Mouse (Mus musculus) CD4-positive, CD25-positive, alpha-beta regulatory T cell, adult 2 months (primary cell): Measurements from ENCODE around the gene Sh3gl2.

Experiments used
- DNase-seq: peaks from one replicate; pipeline ENCODE4 v3.0.0-alpha.2; 2012; ENCODE audit warnings: low read depth, low spot score

The Sh3gl2 gene

DNA sequence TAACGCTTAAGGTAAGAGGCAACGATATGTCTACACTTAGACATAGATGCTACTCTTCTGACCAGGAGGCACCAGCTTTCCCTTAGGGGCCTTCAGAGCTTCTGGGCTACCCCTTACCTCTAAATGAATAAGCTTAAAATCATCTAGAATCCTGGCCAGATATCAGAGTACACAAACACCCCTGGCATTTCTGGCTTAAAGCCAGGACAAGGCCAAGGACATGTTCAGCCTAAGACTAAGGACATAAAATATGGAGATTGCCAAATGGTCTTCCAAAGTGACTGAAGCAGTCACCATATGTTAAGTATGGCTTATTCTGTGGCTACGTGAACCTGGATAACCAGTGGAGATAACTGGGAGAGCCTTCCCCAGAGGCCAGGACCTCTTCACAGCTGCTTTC, 211.5 kb downstream of the Sh3gl2 start:
- no peak for DNase-seq

DNA sequence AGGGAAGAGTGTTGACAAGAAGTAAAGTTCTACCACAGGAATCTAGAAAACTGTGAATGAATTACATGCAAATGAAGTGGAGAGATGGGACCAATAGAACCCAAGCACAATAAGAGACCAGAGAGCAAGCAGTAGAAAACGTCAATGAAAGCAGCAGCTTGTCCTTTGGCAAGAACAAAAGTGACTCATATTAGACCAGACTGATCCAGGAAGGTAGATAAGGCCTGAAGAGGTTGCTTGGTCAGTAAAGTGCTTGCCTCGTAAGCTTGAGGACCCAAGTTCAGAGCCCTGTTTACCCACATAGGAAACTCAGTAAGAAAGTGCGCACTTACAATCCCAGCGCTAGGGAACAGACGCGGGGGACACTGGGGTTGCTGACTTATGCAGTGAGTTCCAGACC, 215.5 kb downstream of the Sh3gl2 start:
- no peak for DNase-seq

DNA sequence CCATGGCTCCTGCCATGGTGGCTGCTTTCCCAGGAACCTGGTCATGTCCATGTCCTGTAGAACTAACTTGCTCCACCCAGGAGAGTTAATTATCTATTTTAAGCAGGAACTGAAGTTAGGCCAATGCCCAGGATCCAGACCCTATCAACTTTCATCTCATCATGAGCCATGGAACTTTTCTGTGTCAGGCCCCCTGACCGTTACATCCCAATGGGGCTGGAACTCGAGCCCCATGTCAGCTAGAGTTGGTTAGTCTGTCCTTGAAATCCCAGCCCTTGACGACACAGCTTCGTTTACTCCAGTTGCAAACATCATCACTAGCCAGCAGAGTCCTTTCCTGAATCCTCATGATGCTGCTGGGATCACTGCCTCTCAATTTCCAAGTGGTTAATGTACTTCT, 221.3 kb downstream of the Sh3gl2 start:
- DNase-seq = no peak

DNA sequence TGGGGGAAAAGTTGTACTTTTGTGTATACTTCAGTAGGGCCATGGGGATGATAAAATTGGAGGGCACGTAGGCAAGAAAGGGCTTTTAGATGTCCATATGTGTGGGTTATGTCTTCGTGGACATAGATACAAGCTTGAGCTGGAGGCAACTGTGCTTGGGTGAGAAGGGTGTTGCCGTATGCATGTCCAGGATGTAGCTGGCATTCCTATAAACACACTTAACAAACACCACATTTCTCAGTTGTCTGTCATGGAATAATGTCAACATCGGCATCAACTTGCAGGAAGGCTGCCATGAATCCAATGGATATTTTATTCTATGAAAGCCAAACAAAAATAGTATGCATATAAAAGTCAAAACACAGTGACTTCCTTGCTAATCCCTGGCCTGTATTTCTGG, 227.9 kb downstream of the Sh3gl2 start:
- no peak for DNase-seq

DNA sequence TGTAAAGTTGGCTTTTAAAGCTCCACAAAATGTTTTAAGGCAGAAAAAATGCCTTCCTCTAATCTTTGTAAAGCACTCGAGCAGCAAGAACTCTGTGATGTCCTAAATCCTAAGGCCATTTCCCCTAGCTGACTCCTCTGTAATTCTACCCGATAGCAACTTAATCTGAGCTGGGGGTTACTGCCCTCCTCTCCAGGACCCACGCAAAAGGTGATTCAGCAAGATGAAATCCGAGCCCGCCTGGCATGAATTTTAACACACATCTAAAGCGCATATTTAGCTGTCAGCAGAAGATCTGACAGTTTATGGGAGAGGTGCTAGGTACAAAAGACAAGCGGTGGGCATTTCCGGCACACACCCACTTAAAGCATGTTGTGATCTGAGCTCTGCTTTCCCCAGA, 229.8 kb downstream of the Sh3gl2 start:
- DNase-seq = no peak

DNA sequence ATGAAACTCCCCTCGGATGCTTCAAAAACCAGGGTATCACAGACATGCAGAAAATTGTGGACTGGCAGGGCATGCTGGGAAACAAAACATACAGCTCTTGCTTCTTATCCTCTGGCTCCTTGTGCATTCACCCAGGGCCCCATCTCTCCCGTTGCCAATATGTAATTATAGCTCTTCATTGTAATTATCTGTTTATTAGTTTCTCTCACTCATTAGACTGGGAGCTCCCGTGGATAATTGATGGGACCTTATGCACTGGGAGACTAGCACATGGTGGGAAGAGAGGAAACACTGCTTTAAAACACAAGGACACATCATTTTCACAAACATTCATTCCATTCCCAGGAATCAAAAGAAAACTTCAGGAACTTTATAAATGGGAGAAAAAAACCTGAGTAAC, 233.9 kb downstream of the Sh3gl2 start:
- DNase-seq = no peak

DNA sequence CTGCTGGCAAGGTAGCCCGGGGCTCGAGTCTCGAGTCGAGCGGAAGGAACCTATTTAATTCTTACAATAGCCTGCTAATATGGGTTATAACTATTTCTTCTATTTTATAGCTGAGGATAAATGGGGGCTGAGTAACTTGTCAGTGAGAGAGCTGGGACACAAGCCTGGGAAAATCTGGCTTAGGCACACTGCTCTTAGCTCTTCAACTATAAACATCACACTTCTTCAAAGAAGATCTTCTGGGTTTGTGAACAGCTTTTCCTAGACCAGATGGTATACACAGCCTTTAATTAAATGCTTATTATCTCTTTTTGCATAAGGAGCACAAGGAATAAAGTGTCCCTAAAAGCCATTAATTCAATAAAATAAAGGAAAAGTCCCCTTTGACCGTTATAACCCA, 278.7 kb downstream of the Sh3gl2 start:
- no peak for DNase-seq

DNA sequence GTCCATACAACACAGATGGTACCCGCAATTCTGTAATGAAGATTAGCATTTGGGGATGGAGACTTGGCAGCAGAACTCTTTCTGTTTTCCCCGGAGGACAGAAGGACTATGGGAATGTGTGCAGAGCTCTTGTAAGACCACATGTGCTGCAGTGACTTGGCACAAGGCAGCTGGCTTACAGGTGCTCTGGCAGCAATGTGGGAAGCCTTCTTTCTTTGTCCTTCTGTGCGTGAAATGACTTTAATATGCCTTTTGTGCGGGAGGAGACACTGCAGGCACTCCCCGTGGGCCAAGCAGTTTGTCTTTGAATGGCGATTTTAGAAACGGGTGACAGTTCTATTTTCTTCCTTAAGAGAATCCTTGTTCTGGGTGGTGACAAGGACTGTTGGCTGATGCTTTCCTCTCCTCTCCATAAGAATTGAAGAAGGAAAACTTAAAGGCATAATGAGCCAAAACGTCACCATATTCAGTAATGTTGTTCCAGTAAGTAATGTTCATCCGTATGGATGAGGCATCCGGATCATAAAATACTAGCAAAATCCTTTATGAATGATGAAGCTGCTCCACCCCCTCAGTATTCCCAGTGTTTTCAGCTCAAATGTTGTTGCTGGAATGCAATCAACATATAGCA, 281.5 kb downstream of the Sh3gl2 start:
- DNase-seq = no peak

DNA sequence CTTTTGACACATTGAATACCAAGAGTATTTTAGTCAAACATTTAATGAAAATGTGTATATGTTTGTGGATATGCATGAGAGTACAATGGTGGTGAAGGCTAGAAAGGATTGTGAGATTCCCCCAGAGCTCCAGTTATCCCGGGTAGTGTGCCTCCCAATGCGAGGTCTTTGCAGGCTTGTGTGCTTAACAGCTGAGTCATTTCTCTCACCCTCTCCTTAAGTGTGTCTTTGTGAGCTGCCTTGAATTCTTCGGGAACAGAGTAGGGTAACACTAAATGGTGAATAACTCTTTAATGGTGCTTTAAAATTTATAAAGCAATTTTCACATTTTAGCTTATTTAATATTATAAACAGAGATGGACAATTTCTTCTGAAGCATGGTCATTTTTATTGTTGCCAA, 300.8 kb downstream of the Sh3gl2 start:
- no peak for DNase-seq

DNA sequence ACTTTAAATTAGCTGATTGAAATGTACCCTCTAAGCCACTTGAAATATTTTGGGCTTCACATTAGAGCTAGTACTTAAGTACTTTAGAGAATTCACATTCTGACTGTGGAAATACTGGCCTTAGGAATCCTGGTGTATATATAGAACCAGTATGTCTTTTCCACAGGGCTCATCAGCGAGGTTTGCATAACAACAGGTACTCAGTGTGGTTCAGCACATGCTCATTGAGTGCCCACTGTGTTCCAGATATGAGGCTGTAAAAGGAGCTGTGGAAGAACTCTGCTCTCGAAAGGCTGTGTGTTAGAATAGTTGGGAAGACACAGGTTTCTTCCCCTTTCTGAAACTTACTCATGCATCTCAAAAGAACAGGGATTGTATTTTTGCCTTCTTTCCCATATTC, 302.1 kb downstream of the Sh3gl2 start:
- DNase-seq = no peak

DNA sequence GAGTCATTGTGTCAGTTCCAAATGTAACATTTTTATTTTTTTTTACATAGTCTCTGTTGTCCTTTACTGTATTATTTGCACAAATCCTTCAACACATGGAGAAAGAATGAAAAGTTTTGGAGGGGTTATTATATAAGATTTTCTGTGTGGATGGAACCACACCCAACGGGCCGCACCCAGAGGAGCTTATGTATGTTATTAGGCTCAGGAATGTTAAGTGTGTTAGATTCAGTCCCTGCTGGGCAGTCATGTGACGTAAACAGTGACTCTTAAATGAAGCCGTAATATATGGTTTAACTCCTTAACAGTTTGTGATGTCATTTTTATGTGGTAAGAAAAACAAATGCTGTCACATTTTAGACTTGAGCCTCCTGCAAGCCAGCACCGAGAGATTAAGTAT, 302.6 kb downstream of the Sh3gl2 start:
- no peak for DNase-seq

DNA sequence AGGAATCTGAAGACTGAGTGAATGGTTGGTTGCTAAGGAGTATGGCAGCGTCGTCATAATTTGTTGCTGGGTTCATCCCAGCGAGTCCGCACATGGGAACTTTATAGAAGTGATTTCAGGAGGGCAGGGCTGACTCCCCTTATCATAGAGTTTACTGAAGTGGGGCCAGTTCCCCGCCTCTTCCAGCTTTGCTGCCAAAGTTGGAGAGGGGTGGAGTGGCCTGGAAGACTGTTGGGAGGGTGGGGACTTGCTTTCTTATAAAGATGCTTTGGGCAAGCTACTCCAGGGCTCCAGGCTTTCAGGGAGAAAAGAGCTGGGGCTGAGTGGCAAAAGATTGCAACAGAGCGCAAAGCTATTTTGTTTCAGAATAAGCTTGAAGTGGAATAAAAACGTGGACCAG, 308.4 kb downstream of the Sh3gl2 start:
- no peak for DNase-seq

DNA sequence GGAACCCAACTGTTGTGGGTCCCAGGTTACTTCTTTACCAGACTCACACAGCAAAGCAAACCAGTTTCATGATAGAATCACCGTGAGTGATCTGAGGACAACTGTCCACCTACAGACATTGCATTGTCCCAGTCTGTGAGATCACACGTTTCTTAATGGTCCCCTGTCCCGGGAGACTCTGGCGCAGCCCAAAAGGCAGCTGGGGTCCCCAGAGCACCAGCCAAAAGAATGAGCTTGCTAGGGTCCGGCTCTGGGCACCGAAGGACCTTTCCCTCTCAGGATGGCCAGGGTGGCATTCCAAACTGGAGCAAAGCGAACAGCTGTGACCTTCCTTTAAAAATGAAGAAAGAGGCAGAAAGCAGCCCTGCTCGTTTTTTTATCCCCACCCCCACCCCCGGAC, 308.9 kb downstream of the Sh3gl2 start, which contains the start of gene Adamtsl1:
Gene Adamtsl1 (plus strand): TSS at position 381 of the 400 bp plus-strand sequence.
- no peak for DNase-seq

DNA sequence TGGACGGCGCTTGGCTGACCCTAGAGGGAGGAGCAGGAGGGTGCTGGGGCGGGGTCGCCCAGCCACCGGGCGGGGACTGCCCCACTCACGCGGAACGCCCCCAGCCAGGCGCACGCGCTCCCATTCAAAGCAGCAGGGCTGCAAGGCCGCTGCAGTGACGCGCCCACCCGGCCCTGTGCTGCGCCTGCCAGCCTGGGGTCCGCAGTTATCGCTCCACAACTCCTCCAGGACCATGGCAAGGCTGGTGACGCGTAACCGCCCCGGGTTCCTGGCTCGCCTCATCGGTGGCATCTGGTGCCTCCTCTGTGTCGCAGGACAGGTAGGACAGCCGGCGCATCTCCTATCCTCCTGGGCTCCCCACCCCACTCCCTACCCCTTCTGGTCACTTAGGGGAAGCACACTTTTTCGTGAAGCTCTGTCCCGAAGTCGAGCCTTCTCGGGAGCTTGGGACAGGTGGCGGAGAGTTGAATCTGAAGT, 309.3 kb downstream of the Sh3gl2 start:
- DNase-seq = no peak

DNA sequence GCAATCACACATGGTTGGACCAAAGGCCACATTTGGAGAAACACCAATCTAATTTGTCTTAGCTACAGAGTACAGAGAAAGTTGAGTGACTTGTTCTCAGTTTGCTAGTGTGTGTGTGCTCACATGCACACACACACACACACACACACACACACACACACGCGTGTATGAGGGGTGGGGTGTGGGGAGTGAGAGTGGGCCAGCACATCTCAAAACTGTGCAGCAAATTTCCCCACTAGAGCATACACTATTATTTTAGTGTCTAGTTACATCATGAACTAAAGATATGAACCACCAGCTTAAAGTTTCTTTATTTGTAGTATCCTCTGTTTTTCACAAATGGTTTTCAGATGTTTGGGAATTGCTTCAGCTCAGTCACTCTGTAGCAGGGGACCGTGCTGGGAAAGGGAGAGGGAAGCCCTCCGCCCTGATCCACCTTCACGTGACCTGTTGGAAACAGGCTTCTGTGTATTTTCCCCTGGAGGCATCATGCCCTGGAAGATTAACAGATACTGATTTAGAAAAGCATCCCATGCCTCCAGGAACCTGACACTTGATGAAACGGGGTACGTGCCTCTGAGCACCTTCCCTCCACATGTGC, 322.1 kb downstream of the Sh3gl2 start:
- no peak for DNase-seq

DNA sequence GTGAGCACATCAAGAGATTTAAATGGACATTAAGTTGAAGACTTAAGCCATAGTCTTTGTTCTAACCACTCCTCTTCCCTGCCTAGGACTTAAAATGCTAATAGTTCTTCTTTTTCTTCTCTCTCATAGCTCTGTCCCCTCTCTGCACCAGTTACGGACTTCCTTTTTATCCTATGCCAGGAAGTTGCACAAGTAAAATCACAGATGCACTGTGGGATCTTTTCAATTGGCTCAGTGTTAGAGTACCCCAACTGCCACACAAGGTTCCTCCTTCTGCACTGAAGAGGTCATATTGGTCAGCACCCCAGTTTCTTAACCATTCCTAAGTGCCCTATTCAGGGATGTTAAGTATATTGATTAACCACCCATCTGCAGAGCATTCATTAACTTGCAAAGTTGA, 324.9 kb downstream of the Sh3gl2 start:
- no peak for DNase-seq

DNA sequence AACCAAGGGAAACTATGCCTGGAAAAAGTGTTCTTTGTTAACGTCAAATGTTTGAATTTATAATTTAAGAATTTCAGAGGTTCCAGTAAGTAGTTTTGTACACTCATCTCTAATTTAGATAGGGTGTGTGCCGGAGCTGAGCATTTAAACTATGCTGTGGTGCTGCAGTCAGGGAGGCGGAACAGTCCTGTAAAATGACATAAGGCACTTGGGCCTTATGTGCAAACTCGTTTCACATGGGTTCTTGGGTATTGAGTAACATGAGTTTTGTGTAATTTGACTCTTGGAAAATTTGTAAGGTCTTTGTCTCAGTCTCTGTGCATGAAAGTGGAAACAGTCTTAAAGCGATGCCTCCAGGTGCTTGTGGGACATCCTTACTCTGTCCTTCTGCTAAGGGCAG, 334.8 kb downstream of the Sh3gl2 start:
- DNase-seq = no peak

DNA sequence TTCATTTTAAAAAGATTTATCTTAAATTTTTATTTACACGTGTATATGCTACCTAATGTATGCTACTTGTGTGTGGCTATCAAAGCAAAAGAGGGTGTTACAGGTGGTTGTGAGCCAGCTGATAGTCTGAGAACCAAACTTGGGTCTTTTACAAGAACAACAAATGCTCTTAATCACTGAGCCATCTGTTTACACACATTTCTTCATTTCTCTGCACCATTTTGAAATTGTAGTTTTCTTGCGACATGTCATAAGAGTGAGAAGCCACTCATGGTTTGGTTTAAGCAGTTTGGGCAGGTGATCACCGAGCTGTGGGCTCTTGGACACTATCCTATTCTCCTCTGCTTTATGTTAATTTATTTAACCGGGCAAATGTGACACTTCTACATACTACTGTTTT, 338.3 kb downstream of the Sh3gl2 start:
- DNase-seq = no peak

DNA sequence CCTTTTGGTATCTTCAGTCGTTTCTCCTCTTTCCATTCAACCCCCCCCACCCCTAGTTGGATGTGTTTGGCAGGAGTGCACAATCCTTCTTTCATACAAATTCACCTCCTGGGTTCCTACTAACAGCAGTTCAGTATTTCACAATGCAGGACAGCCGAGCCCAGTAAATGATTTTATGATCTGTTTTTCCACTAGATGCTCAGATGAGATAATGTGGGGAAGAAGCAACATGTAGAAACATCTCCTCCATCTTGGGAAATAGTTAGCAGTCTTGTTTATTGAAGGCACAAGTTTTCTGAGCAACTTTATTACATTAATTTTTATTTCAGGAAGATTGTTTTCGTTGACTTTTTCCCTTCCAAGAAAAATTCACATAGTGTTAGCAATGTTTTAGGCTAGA, 349.8 kb downstream of the Sh3gl2 start:
- no peak for DNase-seq

DNA sequence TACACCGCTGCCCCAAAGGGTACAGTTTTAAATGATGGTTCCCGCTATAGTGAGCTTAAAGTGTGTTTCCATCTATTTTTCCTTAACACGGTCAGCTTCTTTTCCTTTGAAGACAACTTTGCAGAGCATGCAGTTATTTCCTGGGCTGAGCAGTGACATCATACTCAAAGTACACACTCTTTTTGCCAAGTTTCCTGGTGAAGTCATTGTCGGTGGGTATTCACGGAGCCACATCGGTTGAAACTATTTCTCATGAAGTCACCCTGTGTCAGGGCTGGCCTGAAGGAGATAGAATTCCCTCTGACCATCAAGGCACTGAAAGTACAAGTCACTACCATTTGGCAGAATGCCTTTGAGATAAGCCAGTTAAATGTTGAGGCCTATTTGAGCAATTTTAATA, 354.8 kb downstream of the Sh3gl2 start:
- DNase-seq = no peak

DNA sequence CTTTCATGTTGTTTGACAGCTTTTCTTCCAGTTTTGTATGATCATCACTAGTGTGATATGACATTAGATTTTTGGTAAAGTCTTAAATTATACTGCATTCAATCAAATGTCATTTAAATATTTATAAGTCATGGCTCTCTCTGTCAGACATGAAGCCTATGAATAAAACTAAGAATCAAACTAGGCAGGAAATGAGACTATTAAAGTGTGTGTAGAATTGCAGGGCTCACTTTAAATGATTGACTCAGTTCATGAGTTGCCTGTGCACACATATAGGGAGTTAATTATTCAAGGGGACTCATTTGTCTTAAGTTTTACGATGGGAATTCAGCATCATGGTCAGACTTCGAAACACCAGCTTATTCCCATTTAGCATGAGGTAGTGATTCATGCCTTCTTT, 380.5 kb downstream of the Sh3gl2 start:
- no peak for DNase-seq

DNA sequence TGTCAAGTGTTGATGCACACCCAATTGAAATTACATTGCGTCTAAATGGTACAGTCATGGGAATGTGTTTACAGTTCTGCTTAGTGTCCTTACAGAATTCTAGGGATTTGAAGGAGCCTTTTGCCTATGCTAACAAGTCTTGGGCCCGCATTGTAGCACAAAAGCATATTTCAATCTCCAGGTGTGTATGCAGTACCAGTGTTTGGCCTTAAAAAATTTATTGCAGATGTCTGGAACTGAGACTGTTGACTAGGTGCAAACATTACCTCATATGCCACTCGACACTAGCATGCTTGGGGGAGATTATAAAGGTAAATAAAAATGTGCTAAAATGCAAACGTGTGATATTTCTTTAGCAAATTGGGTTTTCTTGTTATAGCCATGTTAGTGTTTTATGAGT, 384.0 kb downstream of the Sh3gl2 start:
- DNase-seq = no peak

DNA sequence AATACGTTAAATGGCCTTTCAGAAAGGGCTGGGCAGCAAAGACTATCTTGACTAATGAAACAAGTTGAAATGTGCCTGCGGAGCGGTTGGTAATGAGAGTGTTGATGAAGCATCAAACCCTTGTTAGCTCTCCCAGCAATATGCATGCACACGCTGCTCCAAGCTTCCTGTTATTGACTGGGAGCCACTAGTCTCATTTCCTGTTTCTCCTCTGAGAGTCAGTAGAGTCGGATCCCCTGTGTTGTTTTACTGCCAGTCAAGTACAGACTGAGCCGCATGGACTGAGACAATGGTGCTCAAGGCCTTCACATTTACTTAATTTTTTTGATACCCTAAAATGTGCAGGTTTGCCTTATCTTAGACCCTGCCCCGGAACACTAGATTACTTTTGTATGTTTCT, 386.1 kb downstream of the Sh3gl2 start:
- DNase-seq = no peak

DNA sequence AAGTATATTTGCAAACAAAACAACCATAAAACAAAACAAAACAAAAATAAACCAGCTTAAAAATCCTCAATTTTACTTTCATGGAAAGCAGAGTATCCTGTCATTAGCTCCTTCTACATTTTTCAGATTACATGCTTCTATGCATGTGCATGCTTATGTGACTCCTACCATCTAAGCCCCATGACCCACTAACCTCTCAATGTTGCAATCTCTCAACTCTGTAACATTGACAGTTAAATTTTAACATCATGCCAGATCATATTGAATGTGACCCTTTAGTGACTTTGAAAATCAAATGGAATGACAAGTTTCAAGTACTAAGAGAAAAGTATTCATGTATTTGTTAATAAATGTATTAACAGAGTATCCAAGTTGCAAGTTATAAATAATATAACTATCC, 389.2 kb downstream of the Sh3gl2 start:
- DNase-seq = no peak
